Mouse (Mus musculus) kidney, embryonic 16.5 days (tissue): ENCODE data around the gene St8sia2. TPM values are rescaled to one million over a fixed set of nuclear protein-coding genes. Genes with fewer than 3 reads are reported as not detected.

ENCODE experiments used
- ATAC-seq: fragments of 200-750 bp; cut with Nextera tagmentation; 2 replicates; pipeline ENCODE4 v1.8.0; 2017; ENCODE audit warnings: moderate TSS enrichment; ENCODE audit not compliant: low FRiP score, low TSS enrichment
- H3K27ac ChIP-seq: fragments of 300-500 bp; sonication (generic); 2 replicates; pipeline ENCODE4 v1.5.1; 2014; ENCODE audit warnings: low read length
- H3K27me3 ChIP-seq: fragments of 300-500 bp; sonication (generic); 2 replicates; pipeline ENCODE4 v1.6.1; 2014; ENCODE audit warnings: low read length, control low read depth, mixed read lengths; ENCODE audit not compliant: insufficient read depth
- H3K36me3 ChIP-seq: fragments of 300-500 bp; sonication (generic); 2 replicates; pipeline ENCODE4 v1.6.1; 2014; ENCODE audit warnings: low read length, control low read depth, mixed read lengths; ENCODE audit not compliant: insufficient read depth
- H3K4me1 ChIP-seq: fragments of 300-500 bp; sonication (generic); 2 replicates; pipeline ENCODE4 v1.6.1; 2014; ENCODE audit warnings: low read length, control low read depth, mixed read lengths; ENCODE audit not compliant: insufficient read depth
- H3K4me2 ChIP-seq: fragments of 300-500 bp; sonication (generic); replicated peaks from 2 replicates; pipeline ENCODE4 v1.6.1; 2014; ENCODE audit warnings: low read depth, low read length
- H3K4me3 ChIP-seq: fragments of 300-500 bp; sonication (generic); 2 replicates; pipeline ENCODE4 v1.5.1; 2014; ENCODE audit warnings: mild to moderate bottlenecking, low read length
- H3K9ac ChIP-seq: fragments of 300-500 bp; sonication (generic); replicated peaks from 2 replicates; pipeline ENCODE4 v1.6.1; 2014; ENCODE audit warnings: low read length
- H3K9me3 ChIP-seq: fragments of 300-500 bp; sonication (generic); 2 replicates; pipeline ENCODE4 v1.6.1; 2016; ENCODE audit warnings: low read length, control low read depth
- WGBS: fragments of 180-500 bp; shearing (Covaris S2); extraction: QIAGEN DNeasy Blood & Tissue Kit; methylation state at CpG from one replicate; pipeline ENCODE4 v1.1.7; 2014; 5-methylcytosine and 5-hydroxymethylcytosine counted together
- polyA plus RNA-seq: library from polyadenylated mRNA; unstranded; fragments of >200 nt; fragmentation: Nextera tagmentation; extraction: Ambion mirVana; gene quantifications from 2 replicates; pipeline ENCODE4 v1.2.1, GENCODE M21; 2015

St8sia2 gene
- 9.2 and 13.7 TPM in 2 replicates for polyA plus RNA-seq

DNA sequence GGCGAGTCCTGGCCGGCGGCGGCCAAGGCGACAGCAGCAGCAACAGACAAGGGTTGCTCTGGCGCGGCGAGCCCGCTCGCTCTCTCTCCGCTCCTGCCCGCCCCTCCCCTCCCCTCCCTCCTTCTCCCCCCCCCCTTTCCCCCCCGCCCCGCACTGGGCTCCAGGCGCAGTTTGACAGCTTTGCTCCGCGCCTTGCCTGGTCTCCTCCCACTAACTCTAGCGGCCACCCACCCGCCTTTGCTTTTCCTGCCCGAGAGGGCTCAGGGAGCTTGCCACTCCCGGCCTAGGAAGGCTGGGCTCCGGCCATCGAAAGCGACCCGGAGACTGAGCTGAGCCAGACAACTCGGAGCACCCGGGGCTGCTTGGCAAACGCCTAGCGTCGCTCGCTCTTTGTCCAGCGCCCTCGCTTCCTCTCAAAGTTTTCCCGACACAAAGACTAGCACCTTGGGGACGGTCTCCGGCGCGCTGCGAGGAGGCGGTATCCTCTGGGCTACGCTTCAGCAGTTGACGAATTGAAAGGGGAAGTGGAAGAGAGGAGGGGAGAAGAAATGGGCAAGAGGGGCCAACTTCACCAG is at the start of gene St8sia2:
St8sia2 (minus strand) TSS at position 90 of the 575 bp plus-strand sequence.
- H3K36me3 ChIP-seq: no peaks in the 10 kb centered on the region
- under 1% methylated on average over 36 of the region's 42 CpGs for WGBS
- H3K27ac ChIP-seq: peak within 1 kb of the TSS; percentile 71
- peaks cover 26% of the 10 kb centered on the region for H3K27me3 ChIP-seq
- H3K9me3 ChIP-seq: no peaks in the 10 kb centered on the region
- H3K4me3 ChIP-seq: peak within 1 kb of the TSS; percentile 81
- peak; percentile 93 for ATAC-seq
- H3K4me1 ChIP-seq: peaks cover 16% of the 10 kb centered on the region
- H3K9ac ChIP-seq: peak within 1 kb of the TSS; percentile 84
- peak within 1 kb of the TSS; percentile 83 for H3K4me2 ChIP-seq

DNA sequence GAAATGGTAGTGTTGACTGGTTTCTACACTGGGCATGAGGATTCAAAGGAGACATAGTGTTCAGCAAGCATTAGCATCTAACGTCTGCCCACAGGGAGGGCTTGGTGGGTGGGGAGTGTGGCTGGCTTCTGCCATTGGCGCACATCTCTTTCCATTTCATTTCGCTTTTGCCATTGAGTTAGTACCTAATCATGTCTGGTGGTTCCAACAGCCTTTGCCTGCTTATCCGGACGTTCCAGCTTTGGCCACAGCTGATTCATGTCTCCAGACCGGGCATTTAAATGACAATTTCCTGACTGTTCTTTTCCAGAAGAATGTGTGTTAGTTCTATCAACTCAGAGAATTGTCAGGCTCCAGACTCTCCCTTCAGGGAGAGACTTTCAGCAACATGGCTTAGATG is 47.6 kb upstream of the St8sia2 start:
- Histone ChIP-seq H3K36me3 (no peaks in the 10 kb centered on the region), H3K9ac (no peak overlapping the region), H3K27me3 (no peaks in the 10 kb centered on the region), H3K9me3 (no peaks in the 10 kb centered on the region), H3K4me1 (peaks cover 33% of the 10 kb centered on the region), H3K4me3 (no peak overlapping the region), H3K27ac (peak overlapping the region; percentile 48; the same call in 1 of the 2 replicates), H3K4me2 (no peak overlapping the region)
- no peak for ATAC-seq
- WGBS: 79% methylated on average over 6 of the region's 6 CpGs

DNA sequence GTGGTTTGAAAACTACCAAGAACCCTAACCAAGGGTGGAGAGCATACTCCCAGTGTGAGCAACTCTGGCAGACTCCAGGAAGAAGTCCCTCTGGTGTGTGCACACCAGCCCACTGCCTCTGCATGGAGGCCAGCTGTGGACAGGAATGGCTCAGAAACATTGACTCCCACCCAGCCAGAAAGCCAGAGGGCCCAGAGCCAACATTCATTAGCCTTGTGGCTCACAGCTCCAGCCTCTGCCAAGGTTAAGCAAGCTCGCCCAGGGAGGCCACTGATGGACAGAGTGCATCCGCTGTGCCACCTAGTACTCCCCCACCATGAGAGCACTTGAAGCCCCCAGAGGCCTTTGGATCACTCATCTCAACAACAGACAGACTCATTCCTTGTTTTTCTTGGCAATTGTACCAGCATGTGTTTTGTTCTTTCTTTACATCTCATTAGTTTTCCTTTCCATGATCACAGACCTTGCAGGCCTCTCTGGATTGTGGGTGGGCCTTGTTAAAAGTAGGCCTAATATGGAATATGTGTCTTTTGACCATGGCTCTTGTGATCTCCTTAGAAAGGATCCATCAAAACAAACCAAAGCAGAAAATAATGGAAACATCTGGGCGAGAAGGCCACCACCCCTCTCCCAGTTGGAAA is 46.9 kb upstream of the St8sia2 start:
- WGBS: 61% methylated on average over 3 of the region's 3 CpGs
- no peaks in the 10 kb centered on the region for H3K36me3 ChIP-seq
- no peaks in the 10 kb centered on the region for H3K9me3 ChIP-seq
- ATAC-seq: peak; percentile 63
- H3K9ac ChIP-seq: no peak overlapping the region
- H3K4me2 ChIP-seq: no peak overlapping the region
- H3K27me3 ChIP-seq: no peaks in the 10 kb centered on the region
- H3K4me1 ChIP-seq: peaks cover 26% of the 10 kb centered on the region
- H3K4me3 ChIP-seq: no peak overlapping the region
- peak overlapping the region; percentile 48; the same call in 1 of the 2 replicates for H3K27ac ChIP-seq

DNA sequence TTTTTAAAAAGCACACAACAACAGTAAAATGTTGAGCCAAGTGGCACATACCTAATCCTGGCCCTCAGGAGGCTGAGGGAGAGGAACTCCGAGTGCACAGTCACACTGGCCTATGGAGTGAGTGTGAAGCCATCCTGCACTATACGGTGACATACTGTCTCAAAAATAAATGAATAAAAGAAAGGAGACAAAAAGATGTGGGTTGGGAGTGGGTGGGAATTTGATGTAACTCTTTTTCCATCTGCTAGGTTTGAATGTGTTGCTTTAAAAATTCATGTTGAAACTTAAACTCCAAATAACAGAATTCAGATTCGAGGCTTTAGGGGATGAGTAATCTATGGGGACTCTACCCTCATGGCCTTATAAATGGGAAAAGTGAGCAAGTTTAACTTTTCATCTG is 46.2 kb upstream of the St8sia2 start:
- Histone ChIP-seq H3K4me3 (no peak overlapping the region), H3K4me2 (no peak overlapping the region), H3K27me3 (no peaks in the 10 kb centered on the region), H3K4me1 (peaks cover 19% of the 10 kb centered on the region; the same call in 1 of the 2 replicates), H3K9ac (no peak overlapping the region), H3K9me3 (no peaks in the 10 kb centered on the region), H3K27ac (no peak overlapping the region), H3K36me3 (no peaks in the 10 kb centered on the region)
- ATAC-seq: no peak
- 79% methylated on average over 3 of the region's 3 CpGs for WGBS

DNA sequence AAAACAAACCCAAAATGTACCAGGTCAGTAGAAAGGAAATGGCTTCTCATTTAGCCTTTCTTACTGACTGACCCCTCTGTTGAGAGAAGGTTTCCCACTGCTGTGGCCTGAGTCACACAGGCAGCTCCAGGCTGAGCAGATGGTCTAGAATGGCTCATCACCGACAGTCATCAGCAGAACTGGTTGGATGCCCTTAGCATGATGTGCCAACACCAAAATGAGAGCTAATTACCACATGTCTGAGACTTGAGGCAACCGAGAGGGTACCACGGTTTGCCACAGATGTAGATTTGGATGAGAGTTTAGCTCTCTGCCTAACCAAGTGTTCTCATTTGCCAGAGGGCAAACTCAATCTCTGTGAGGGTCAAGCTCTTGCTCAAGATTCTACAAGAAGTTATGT is 42.3 kb upstream of the St8sia2 start:
- no peak overlapping the region for H3K9ac ChIP-seq
- H3K27me3 ChIP-seq: no peaks in the 10 kb centered on the region
- 90% methylated on average over 3 of the region's 3 CpGs for WGBS
- H3K27ac ChIP-seq: no peak overlapping the region
- no peak overlapping the region for H3K4me3 ChIP-seq
- no peaks in the 10 kb centered on the region for H3K9me3 ChIP-seq
- no peak for ATAC-seq
- peaks cover 5% of the 10 kb centered on the region; the same call in 1 of the 2 replicates for H3K4me1 ChIP-seq
- H3K4me2 ChIP-seq: no peak overlapping the region
- no peaks in the 10 kb centered on the region for H3K36me3 ChIP-seq

DNA sequence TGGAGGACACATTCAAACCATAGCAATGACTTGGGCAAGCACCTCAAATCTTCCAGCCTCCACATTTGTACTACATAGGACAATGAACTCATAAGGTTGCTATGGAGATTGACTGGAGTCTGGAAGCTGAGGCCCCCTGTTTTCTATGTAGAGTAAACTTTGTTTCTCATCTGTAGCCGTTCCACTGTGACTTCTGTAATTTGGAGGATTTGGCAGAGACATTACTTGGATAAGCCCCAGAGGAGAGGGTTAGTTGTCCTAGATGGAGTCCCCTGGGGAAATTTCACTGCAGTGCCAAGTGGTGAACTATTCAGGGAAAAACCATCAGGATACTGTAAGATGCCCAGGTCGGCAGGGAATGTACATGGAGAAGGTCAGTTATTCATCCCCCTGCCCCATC is 34.1 kb upstream of the St8sia2 start:
- 77% methylated on average over 2 of the region's 2 CpGs for WGBS
- Histone ChIP-seq H3K4me1 (peaks cover 10% of the 10 kb centered on the region; the same call in 1 of the 2 replicates), H3K9me3 (no peaks in the 10 kb centered on the region)

DNA sequence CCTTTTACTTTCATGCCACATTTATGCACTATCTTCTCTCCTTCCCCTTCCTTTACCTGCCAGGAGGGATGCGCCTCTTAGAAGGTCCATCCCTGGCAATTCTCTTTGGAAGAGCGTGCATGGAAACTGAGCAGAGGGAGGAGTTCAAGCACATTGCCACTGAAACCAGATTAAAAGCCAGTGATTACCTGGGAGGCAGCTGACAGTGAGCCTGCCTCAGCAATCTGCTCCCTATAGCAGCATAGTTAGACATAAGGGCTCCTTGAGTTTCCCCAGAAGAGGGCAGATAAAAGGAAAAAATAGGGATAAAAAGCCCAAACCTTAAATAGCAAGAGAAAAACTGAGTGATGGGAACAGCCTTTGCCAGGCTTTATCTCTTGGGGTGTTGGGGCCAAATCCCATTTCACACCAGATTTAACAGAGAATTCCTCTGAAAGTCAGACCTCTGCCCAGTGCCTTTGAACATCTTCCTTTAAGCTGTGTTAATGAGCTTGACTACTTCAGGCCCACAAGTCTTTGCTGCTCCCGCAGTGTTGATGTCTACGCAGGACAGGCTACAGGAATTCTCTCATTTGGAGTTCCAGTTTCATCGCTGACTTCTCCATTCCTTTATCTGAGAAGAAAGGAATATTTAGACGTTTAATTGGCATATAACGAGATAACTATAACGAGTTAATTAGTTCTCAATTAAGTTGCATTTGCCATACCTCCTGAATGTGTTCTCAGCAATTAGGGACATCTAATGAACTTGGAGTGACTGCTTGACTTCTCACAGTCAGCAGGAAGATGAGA is 31.9 kb upstream of the St8sia2 start:
- Histone ChIP-seq H3K4me1 (peaks cover 14% of the 10 kb centered on the region), H3K9me3 (no peaks in the 10 kb centered on the region), H3K27me3 (no peaks in the 10 kb centered on the region), H3K4me2 (no peak overlapping the region), H3K36me3 (no peaks in the 10 kb centered on the region), H3K4me3 (no peak overlapping the region), H3K27ac (no peak overlapping the region), H3K9ac (no peak overlapping the region)
- no peak for ATAC-seq
- 90% methylated on average over 8 of the region's 8 CpGs for WGBS

More for the DNA sequence above, 34.1 kb upstream of the St8sia2 start:
- Histone ChIP-seq H3K4me3 (no peak overlapping the region), H3K27me3 (no peaks in the 10 kb centered on the region), H3K36me3 (no peaks in the 10 kb centered on the region), H3K9ac (no peak overlapping the region), H3K4me2 (no peak overlapping the region), H3K27ac (no peak overlapping the region)
- ATAC-seq: no peak

DNA sequence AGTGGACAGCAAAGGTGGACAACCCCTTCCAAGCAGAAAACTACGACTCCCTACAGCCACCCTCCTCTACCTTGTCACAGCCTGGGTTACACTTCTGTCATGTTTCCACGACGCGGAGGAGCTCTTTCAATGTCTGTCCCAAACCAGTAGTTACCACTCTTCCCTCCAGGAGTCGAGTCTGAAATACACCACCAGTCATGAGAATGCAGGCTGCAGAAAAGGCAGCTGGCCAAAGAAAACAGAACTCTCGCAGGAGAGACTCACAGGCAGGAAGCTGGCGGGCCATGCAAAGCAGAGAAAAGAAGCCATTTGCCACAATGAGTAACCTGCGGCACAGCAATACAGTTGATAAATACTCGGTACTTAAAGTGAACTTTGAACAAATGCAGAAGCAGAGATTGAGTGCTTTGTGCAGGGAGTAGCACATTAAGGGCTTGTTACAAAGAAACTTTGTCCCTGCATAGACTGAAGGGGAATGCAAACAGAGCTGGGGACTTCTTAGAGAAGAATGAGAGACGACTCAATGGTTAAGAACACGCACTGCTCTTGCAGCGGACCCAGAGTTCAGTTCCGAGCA is 30.2 kb upstream of the St8sia2 start:
- Histone ChIP-seq H3K27ac (peak overlapping the region; percentile 8; the same call in 1 of the 2 replicates), H3K9ac (no peak overlapping the region), H3K36me3 (no peaks in the 10 kb centered on the region), H3K9me3 (no peaks in the 10 kb centered on the region), H3K4me2 (peak overlapping the region; percentile 11; the same call in 1 of the 2 replicates), H3K4me3 (no peak overlapping the region), H3K4me1 (peaks cover 14% of the 10 kb centered on the region), H3K27me3 (no peaks in the 10 kb centered on the region)
- 26% methylated on average over 13 of the region's 13 CpGs for WGBS
- peak; percentile 69 for ATAC-seq

DNA sequence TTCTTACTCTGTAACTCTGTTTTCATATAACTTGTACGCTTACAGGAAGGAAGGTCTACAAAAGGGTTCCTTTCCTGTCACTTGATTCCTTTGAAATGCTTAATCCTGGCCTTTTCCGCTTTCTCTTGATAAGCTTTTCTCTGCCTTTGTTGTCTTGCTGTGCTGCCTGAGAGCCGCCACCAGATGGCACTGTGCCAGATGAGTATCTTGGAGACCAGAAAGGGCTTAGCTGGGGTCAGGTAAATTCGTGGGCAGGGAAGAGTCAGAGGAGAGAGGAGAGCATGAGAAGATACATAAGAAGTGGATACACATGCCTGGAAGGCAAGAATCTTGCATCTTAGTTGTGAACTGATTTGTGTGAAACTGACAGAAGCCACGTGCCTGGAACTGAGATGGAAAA is 11.5 kb upstream of the St8sia2 start:
- H3K9me3 ChIP-seq: no peaks in the 10 kb centered on the region
- 25% methylated on average over 5 of the region's 5 CpGs for WGBS
- no peaks in the 10 kb centered on the region for H3K36me3 ChIP-seq
- no peak for ATAC-seq
- H3K9ac ChIP-seq: no peak overlapping the region
- no peak overlapping the region for H3K27ac ChIP-seq
- no peaks in the 10 kb centered on the region for H3K27me3 ChIP-seq
- no peaks in the 10 kb centered on the region for H3K4me1 ChIP-seq
- H3K4me2 ChIP-seq: no peak overlapping the region
- H3K4me3 ChIP-seq: no peak overlapping the region
